ENCODE assay signal across 7 mouse cellular contexts in the genomic region with DNA sequence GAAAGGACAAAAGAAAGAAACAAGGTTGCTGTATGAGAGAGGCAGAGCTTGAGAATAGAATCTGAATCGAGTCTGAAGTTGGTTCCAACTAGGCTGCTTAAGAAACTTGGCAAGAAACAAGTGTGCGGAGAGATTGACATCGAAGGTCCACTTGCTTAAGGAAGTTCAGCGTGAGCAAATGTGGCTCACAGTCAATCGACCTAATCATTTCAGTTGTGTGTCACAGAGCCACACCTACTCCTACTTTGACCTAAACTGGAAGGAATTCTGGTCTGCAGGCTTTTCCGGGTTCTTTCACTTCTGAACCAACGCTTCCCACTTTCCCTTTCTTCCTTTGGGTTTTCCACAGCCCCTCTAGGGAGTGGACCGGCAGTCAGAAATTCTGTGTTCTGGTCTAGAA.
DNase-seq lines count a peak whose midpoint lies in the region; ATAC-seq lines count a peak whose summit lies in the region.

No protein-coding gene starts in this region.

- peak overlapping the region; percentile 21; the same call in 1 of the 2 replicates for H3K9ac ChIP-seq in embryonic facial prominence, embryonic 15.5 days
- H3K9ac ChIP-seq in hindbrain, embryonic 12.5 days, result no peak overlapping the region; the same call in 1 of the 2 replicates

- peak overlapping the region; percentile 53 for H3K4me2 ChIP-seq in embryonic facial prominence, embryonic 15.5 days (replicated peaks)
- peak overlapping the region; percentile 32 for H3K4me2 ChIP-seq in hindbrain, embryonic 12.5 days (replicated peaks)

- H3K9me3 ChIP-seq in embryonic facial prominence, embryonic 15.5 days (replicated peaks), result no peaks in the 10 kb centered on the region
- H3K9me3 ChIP-seq in hindbrain, embryonic 12.5 days (replicated peaks), result no peaks in the 10 kb centered on the region
- no peaks in the 10 kb centered on the region for H3K9me3 ChIP-seq in midbrain, embryonic 10.5 days (replicated peaks)

- peak overlapping the region; percentile 86 for H3K27ac ChIP-seq in embryonic facial prominence, embryonic 15.5 days (replicated peaks)
- H3K27ac ChIP-seq in hindbrain, embryonic 12.5 days, result peak overlapping the region; percentile 79
- H3K27ac ChIP-seq in midbrain, embryonic 10.5 days (replicated peaks), result peak overlapping the region; percentile 83

- peak overlapping the region; percentile 36 for H3K4me3 ChIP-seq in embryonic facial prominence, embryonic 15.5 days (replicated peaks)
- H3K4me3 ChIP-seq in hindbrain, embryonic 12.5 days, result no peak overlapping the region
- 0 out of 2 replicates have a peak overlapping the region, but pooled peaks have one; percentile 23 for H3K4me3 ChIP-seq in midbrain, embryonic 10.5 days

- H3K27me3 ChIP-seq in embryonic facial prominence, embryonic 15.5 days, result no peaks in the 10 kb centered on the region
- H3K27me3 ChIP-seq in hindbrain, embryonic 12.5 days, result no peaks in the 10 kb centered on the region
- H3K27me3 ChIP-seq in midbrain, embryonic 10.5 days (ENCODE audit: low read depth, poor library complexity, severe bottlenecking), result no peaks in the 10 kb centered on the region

- no peak for ATAC-seq in embryonic facial prominence, embryonic 15.5 days (ENCODE audit: insufficient number of reproducible peaks, low FRiP score, low TSS enrichment, low read depth)
- ATAC-seq in hindbrain, embryonic 12.5 days (ENCODE audit: low FRiP score), result no peak

- no peaks in the 10 kb centered on the region for H3K36me3 ChIP-seq in embryonic facial prominence, embryonic 15.5 days
- H3K36me3 ChIP-seq in hindbrain, embryonic 12.5 days, result 0 out of 2 replicates have a peak, but pooled peaks cover 4% of the 10 kb centered on the region
- peaks cover 11% of the 10 kb centered on the region; the same call in 1 of the 2 replicates for H3K36me3 ChIP-seq in midbrain, embryonic 10.5 days

- DNase-seq in adipocyte (ENCODE audit: low spot score), result peak; percentile 84
- no peak for DNase-seq in midbrain, embryonic 10.5 days (ENCODE audit: low spot score)
- DNase-seq in cerebellum, adult 8-10 months, result no peak
- no peak for DNase-seq in spleen, postnatal 14 days (ENCODE audit: low spot score in 2 of 2)
- DNase-seq in natural killer cell, adult 2 months (ENCODE audit: low spot score in 2 of 2), result no peak

- 36% methylated on average over 8 of the region's 8 CpGs for WGBS in embryonic facial prominence, embryonic 15.5 days
- WGBS in hindbrain, embryonic 12.5 days, result 85% methylated on average over 8 of the region's 8 CpGs
- WGBS in midbrain, embryonic 10.5 days, result 91% methylated on average over 8 of the region's 8 CpGs

- peaks cover 21% of the 10 kb centered on the region for H3K4me1 ChIP-seq in embryonic facial prominence, embryonic 15.5 days
- H3K4me1 ChIP-seq in hindbrain, embryonic 12.5 days, result peaks cover 25% of the 10 kb centered on the region
- H3K4me1 ChIP-seq in midbrain, embryonic 10.5 days, result peaks cover 32% of the 10 kb centered on the region
